Mouse (Mus musculus): ENCODE results near the gene Cfap57. TPM values are rescaled to one million over a fixed set of nuclear protein-coding genes. Genes with fewer than 3 reads are reported as not detected.
A peak's percentile ranks its signal among the peaks of the same experiment; 100 is the strongest.
"Not testable (repeated sequence)": the region's sequence is repeated elsewhere in the genome, so short reads cannot be mapped to it uniquely, and the experiment has no call there.

Gene Cfap57
- polyA plus RNA-seq, 1 experiment from 2014 or later: 1.7 TPM

- Histone ChIP-seq H3K27me3 (peaks cover 8% of the 10 kb centered on the region; the same call in 1 of the 2 replicates), H3K36me3 (no peaks in the 10 kb centered on the region), H3K4me2 (replicated peaks) (no peak overlapping the region), H3K9ac (no peak overlapping the region), H3K4me3 (no peak overlapping the region), H3K27ac (no peak overlapping the region), H3K4me1 (no peaks in the 10 kb centered on the region), H3K9me3 (replicated peaks) (no peaks in the 10 kb centered on the region)
- 88% methylated on average over 6 of the region's 6 CpGs for WGBS
- ATAC-seq (ENCODE audit: low FRiP score): no peak
Measured at GRCm38 (mm10) chr4:118527720-118528119, 92.9 kb downstream of the Cfap57 start.

- no peaks in the 10 kb centered on the region for H3K4me1 ChIP-seq
- H3K9me3 ChIP-seq (replicated peaks): no peaks in the 10 kb centered on the region
- no peak for ATAC-seq (ENCODE audit: low FRiP score)
- no peak overlapping the region for H3K9ac ChIP-seq
- 48% methylated on average over 5 of the region's 5 CpGs for WGBS
- no peak overlapping the region for H3K4me3 ChIP-seq
- H3K27me3 ChIP-seq: peaks cover 8% of the 10 kb centered on the region; the same call in 1 of the 2 replicates
- no peak overlapping the region for H3K4me2 ChIP-seq (replicated peaks)
- no peak overlapping the region for H3K27ac ChIP-seq
- H3K36me3 ChIP-seq: no peaks in the 10 kb centered on the region
Measured at GRCm38 (mm10) chr4:118527335-118527681, 93.3 kb downstream of the Cfap57 start.

GRCm38 (mm10) chr4:118526408-118527334, 93.9 kb downstream of the Cfap57 start, which contains the start of gene 2610528J11Rik:
2610528J11Rik (plus strand) TSS chr4:118526999.
- Histone ChIP-seq H3K4me3 (no peak within 1 kb of the TSS), H3K27ac (no peak within 1 kb of the TSS)
- WGBS: 43% methylated on average over 17 of the region's 17 CpGs

GRCm38 (mm10) chr4:118525779-118526178, 94.8 kb downstream of the Cfap57 start:
- Histone ChIP-seq H3K4me2 (replicated peaks) (no peak overlapping the region), H3K4me3 (no peak overlapping the region), H3K36me3 (no peaks in the 10 kb centered on the region), H3K9ac (no peak overlapping the region), H3K27me3 (peaks cover 8% of the 10 kb centered on the region; the same call in 1 of the 2 replicates), H3K27ac (no peak overlapping the region), H3K9me3 (replicated peaks) (no peaks in the 10 kb centered on the region), H3K4me1 (no peaks in the 10 kb centered on the region)
- ATAC-seq (ENCODE audit: low FRiP score): no peak
- 72% methylated on average over 3 of the region's 3 CpGs for WGBS

More at GRCm38 (mm10) chr4:118526408-118527334, 93.9 kb downstream of the Cfap57 start, which contains the start of gene 2610528J11Rik:
- ATAC-seq (ENCODE audit: low FRiP score): no peak
- H3K4me1 ChIP-seq: no peaks in the 10 kb centered on the region
- no peak within 1 kb of the TSS for H3K9ac ChIP-seq
- H3K4me2 ChIP-seq (replicated peaks): no peak within 1 kb of the TSS
- H3K9me3 ChIP-seq (replicated peaks): no peaks in the 10 kb centered on the region
- peaks cover 8% of the 10 kb centered on the region; the same call in 1 of the 2 replicates for H3K27me3 ChIP-seq
- no peaks in the 10 kb centered on the region for H3K36me3 ChIP-seq

- no peak for ATAC-seq (ENCODE audit: low FRiP score)
- no peak overlapping the region for H3K27ac ChIP-seq
- WGBS: 63% methylated on average over 7 of the region's 7 CpGs
Measured at GRCm38 (mm10) chr4:118523976-118524375, 96.6 kb downstream of the Cfap57 start.

GRCm38 (mm10) chr4:118522248-118522647, 98.3 kb downstream of the Cfap57 start:
- 86% methylated on average over 7 of the region's 7 CpGs for WGBS
- no peak overlapping the region for H3K27ac ChIP-seq
- H3K4me1 ChIP-seq: peaks cover 4% of the 10 kb centered on the region; the same call in 1 of the 2 replicates
- no peak for ATAC-seq (ENCODE audit: low FRiP score)
- no peak overlapping the region for H3K4me3 ChIP-seq
- peaks cover 5% of the 10 kb centered on the region; the same call in 1 of the 2 replicates for H3K27me3 ChIP-seq
- H3K9ac ChIP-seq: no peak overlapping the region
- H3K9me3 ChIP-seq (replicated peaks): no peaks in the 10 kb centered on the region
- H3K4me2 ChIP-seq (replicated peaks): no peak overlapping the region
- no peaks in the 10 kb centered on the region for H3K36me3 ChIP-seq

More at GRCm38 (mm10) chr4:118523976-118524375, 96.6 kb downstream of the Cfap57 start:
- Histone ChIP-seq H3K4me3 (no peak overlapping the region), H3K9me3 (replicated peaks) (no peaks in the 10 kb centered on the region), H3K9ac (no peak overlapping the region), H3K27me3 (peaks cover 8% of the 10 kb centered on the region; the same call in 1 of the 2 replicates), H3K36me3 (no peaks in the 10 kb centered on the region), H3K4me1 (no peaks in the 10 kb centered on the region), H3K4me2 (replicated peaks) (no peak overlapping the region)

- no peak for ATAC-seq (ENCODE audit: low FRiP score)
Measured at GRCm38 (mm10) chr4:118518208-118518607, 102.4 kb downstream of the Cfap57 start.

GRCm38 (mm10) chr4:118517497-118518146, 103.0 kb downstream of the Cfap57 start:
- no peaks in the 10 kb centered on the region for H3K9me3 ChIP-seq (replicated peaks)
- no peak overlapping the region for H3K27ac ChIP-seq
- H3K9ac ChIP-seq: no peak overlapping the region
- no peaks in the 10 kb centered on the region for H3K27me3 ChIP-seq
- no peaks in the 10 kb centered on the region for H3K36me3 ChIP-seq
- H3K4me1 ChIP-seq: peaks cover 12% of the 10 kb centered on the region; the same call in 1 of the 2 replicates
- H3K4me3 ChIP-seq: no peak overlapping the region
- peak; percentile 8; the same call in 1 of the 2 replicates for ATAC-seq (ENCODE audit: low FRiP score)
- 31% methylated on average over 16 of the region's 16 CpGs for WGBS
- peak overlapping the region; percentile 13 for H3K4me2 ChIP-seq (replicated peaks)

More at GRCm38 (mm10) chr4:118518208-118518607, 102.4 kb downstream of the Cfap57 start:
- H3K27me3 ChIP-seq: no peaks in the 10 kb centered on the region
- H3K9me3 ChIP-seq (replicated peaks): no peaks in the 10 kb centered on the region
- 70% methylated on average over 5 of the region's 5 CpGs for WGBS
- H3K4me1 ChIP-seq: peaks cover 12% of the 10 kb centered on the region; the same call in 1 of the 2 replicates
- H3K9ac ChIP-seq: no peak overlapping the region
- H3K4me2 ChIP-seq (replicated peaks): no peak overlapping the region
- no peaks in the 10 kb centered on the region for H3K36me3 ChIP-seq
- H3K27ac ChIP-seq: no peak overlapping the region
- no peak overlapping the region for H3K4me3 ChIP-seq

GRCm38 (mm10) chr4:118516699-118517496, 103.7 kb downstream of the Cfap57 start:
- Histone ChIP-seq H3K4me1 (peaks cover 12% of the 10 kb centered on the region; the same call in 1 of the 2 replicates), H3K9me3 (replicated peaks) (no peaks in the 10 kb centered on the region), H3K36me3 (no peaks in the 10 kb centered on the region), H3K27ac (no peak overlapping the region), H3K27me3 (no peaks in the 10 kb centered on the region), H3K4me2 (replicated peaks) (peak overlapping the region; percentile 13), H3K4me3 (no peak overlapping the region), H3K9ac (no peak overlapping the region)
- peak; percentile 46; the same call in 1 of the 2 replicates for ATAC-seq (ENCODE audit: low FRiP score)
- 28% methylated on average over 20 of the region's 20 CpGs for WGBS

- H3K4me1 ChIP-seq: peaks cover 9% of the 10 kb centered on the region; the same call in 1 of the 2 replicates
- no peak overlapping the region for H3K4me2 ChIP-seq (replicated peaks)
- H3K27ac ChIP-seq: no peak overlapping the region
- no peaks in the 10 kb centered on the region for H3K36me3 ChIP-seq
- no peak overlapping the region for H3K4me3 ChIP-seq
- no peak for ATAC-seq (ENCODE audit: low FRiP score)
- H3K9ac ChIP-seq: no peak overlapping the region
- no peaks in the 10 kb centered on the region for H3K9me3 ChIP-seq (replicated peaks)
- no peaks in the 10 kb centered on the region for H3K27me3 ChIP-seq
- WGBS: 20% methylated on average over 6 of the region's 6 CpGs
Measured at GRCm38 (mm10) chr4:118509050-118509449, 111.5 kb downstream of the Cfap57 start.

- 87% methylated on average over 1 of the region's 1 CpGs for WGBS
- not testable (repeated sequence) for H3K9me3 ChIP-seq (replicated peaks); H3K27me3 ChIP-seq; ATAC-seq (ENCODE audit: low FRiP score); H3K9ac ChIP-seq; H3K36me3 ChIP-seq; H3K4me1 ChIP-seq; H3K4me2 ChIP-seq (replicated peaks); H3K4me3 ChIP-seq; H3K27ac ChIP-seq
Measured at GRCm38 (mm10) chr4:118507171-118507570, 113.4 kb downstream of the Cfap57 start.

Measured in hindbrain, embryonic 12.5 days (tissue).